ENCODE assay signal across 7 mouse cellular contexts in genomic region chr3:107631523-107631958, GRCm38 (mm10). TPM values are rescaled to one million over a fixed set of nuclear protein-coding genes. Genes with fewer than 3 reads are reported as not detected.
A peak's percentile ranks its signal among the peaks of the same experiment; 100 is the strongest.
DNase-seq lines count a peak whose midpoint lies in the region; ATAC-seq lines count a peak whose summit lies in the region.

Gene Strip1 (minus strand): TSS chr3:107631694.

- peak within 1 kb of the TSS; percentile 97 for H3K4me3 ChIP-seq in intestine, embryonic 15.5 days (replicated peaks)
- H3K4me3 ChIP-seq in midbrain, embryonic 10.5 days = peak within 1 kb of the TSS; percentile 100

- H3K27ac ChIP-seq in intestine, embryonic 15.5 days = peak within 1 kb of the TSS; percentile 88
- peak within 1 kb of the TSS; percentile 99 for H3K27ac ChIP-seq in midbrain, embryonic 10.5 days (replicated peaks)

- H3K27me3 ChIP-seq in intestine, embryonic 15.5 days (replicated peaks) = no peaks in the 10 kb centered on the region
- H3K27me3 ChIP-seq in midbrain, embryonic 10.5 days (ENCODE audit: low read depth, poor library complexity, severe bottlenecking) = no peaks in the 10 kb centered on the region

- H3K9me3 ChIP-seq in intestine, embryonic 15.5 days = no peaks in the 10 kb centered on the region
- no peaks in the 10 kb centered on the region for H3K9me3 ChIP-seq in midbrain, embryonic 10.5 days (replicated peaks)

- H3K36me3 ChIP-seq in intestine, embryonic 15.5 days = peaks cover 6% of the 10 kb centered on the region; the same call in 1 of the 2 replicates
- peaks cover 34% of the 10 kb centered on the region for H3K36me3 ChIP-seq in midbrain, embryonic 10.5 days

- intact Hi-C loops in gastrocnemius, postnatal 36 days (cut with DNase I) = no loop called here
- intact Hi-C loops in left cerebral cortex, postnatal 25 days (cut with DNase I) = loop anchor here (5.0 kb wide), 1 partner anchor 51 kb away; no protein-coding TSS in a partner anchor

- peak; percentile 98 for ATAC-seq in intestine, embryonic 15.5 days

- peaks cover 5% of the 10 kb centered on the region; the same call in 1 of the 2 replicates for H3K4me1 ChIP-seq in intestine, embryonic 15.5 days (replicated peaks)
- H3K4me1 ChIP-seq in midbrain, embryonic 10.5 days = peaks cover 27% of the 10 kb centered on the region

- H3K9ac ChIP-seq in intestine, embryonic 15.5 days = peak within 1 kb of the TSS; percentile 99

- peak within 1 kb of the TSS; percentile 74 for H3K4me2 ChIP-seq in intestine, embryonic 15.5 days (replicated peaks)

- 0% methylated on average over 35 of the region's 35 CpGs for WGBS in intestine, embryonic 15.5 days
- under 1% methylated on average over 35 of the region's 35 CpGs for WGBS in midbrain, embryonic 10.5 days

- peak; percentile 94 for DNase-seq in adrenal gland, adult 2 months
- DNase-seq in embryo, embryonic 11.5 days (ENCODE audit: low read depth, low spot score) = peak; percentile 94
- DNase-seq in gastrocnemius, postnatal 36 days = peak; percentile 86 to 91
- DNase-seq in left cerebral cortex, postnatal 25 days (ENCODE audit: low spot score in 2 of 2) = peak; percentile 93 to 97
- peak; percentile 95 for DNase-seq in midbrain, embryonic 10.5 days (ENCODE audit: low spot score)
- peak; percentile 87 for DNase-seq in right cerebral cortex, postnatal 4 days

RNA-seq across cellular contexts. Expression of gene Strip1, which starts in this region (rescaled TPM):
- 10 to 100 TPM; 30.9 to 34.2 TPM for total RNA-seq in adrenal gland, adult 2 months (2021)
- 39.4 and 41.6 TPM in 2 replicates for polyA plus RNA-seq in adrenal gland, adult 2 months (2012; rRNA removed)
- total RNA-seq in gastrocnemius, postnatal 36 days (2021) = 10 to 100 TPM; 14.4 to 14.7 TPM
- 37.3 and 39.0 TPM in 2 replicates for polyA plus RNA-seq in intestine, embryonic 15.5 days (2015; fragmentation: Nextera tagmentation; extraction: Ambion mirVana)
- total RNA-seq in left cerebral cortex, postnatal 25 days (2021) = 10 to 100 TPM; 58.3 to 63.6 TPM
- polyA plus RNA-seq in midbrain, embryonic 10.5 days (2016; fragmentation: Nextera tagmentation; extraction: Ambion mirVana) = 70.0 and 83.8 TPM in 2 replicates

Comparison
In these comparisons a context has a peak if more than half of its experiments do, and no peak if none do; other contexts are left out.
1. Peak in every context shown above with its lines: DNase-seq, ATAC-seq, H3K4me3 ChIP-seq and H3K27ac ChIP-seq.